Mouse (Mus musculus) kidney, adult 2 months (tissue): ENCODE measurements around the gene Rassf8.

ENCODE experiments used
- CTCF ChIP-seq: fragments of 200-500 bp; conservative IDR thresholded peaks from 2 replicates; pipeline ENCODE4 v1.5.1; 2011; ENCODE audit warnings: low read depth, mild to moderate bottlenecking, control low read depth, low read length, moderate library complexity, mixed read lengths; ENCODE audit not compliant: insufficient read depth, insufficient read length
- POLR2A ChIP-seq: fragments of 200-500 bp; IDR thresholded peaks from one replicate; pipeline ENCODE4 v1.6.1; 2011; ENCODE audit warnings: low read depth, low read length, control low read depth

DNA sequence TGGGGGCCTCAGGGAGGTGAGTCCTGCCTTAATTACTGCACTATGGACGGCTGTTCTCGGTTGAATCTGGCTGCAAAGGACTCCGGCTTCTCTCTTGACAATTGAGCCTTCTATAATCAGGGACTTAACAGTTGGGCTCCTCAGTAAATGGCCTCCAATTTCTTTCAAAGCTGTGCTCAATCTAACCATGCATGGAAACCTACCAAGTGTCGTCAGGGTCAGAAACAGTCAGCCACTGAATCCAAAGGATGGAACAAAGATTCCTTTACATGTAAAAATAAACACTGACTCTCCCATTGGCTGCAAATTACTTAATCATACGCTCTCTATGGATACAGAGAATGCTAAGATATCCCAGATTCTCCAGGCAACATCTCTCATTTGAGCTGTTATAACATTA is 12.6 kb upstream of the Rassf8 start:
- TF ChIP-seq POLR2A, result no peak
- TF ChIP-seq CTCF, result no peak
